ENCODE assay signal across 25 mouse cellular contexts in the genomic region with DNA sequence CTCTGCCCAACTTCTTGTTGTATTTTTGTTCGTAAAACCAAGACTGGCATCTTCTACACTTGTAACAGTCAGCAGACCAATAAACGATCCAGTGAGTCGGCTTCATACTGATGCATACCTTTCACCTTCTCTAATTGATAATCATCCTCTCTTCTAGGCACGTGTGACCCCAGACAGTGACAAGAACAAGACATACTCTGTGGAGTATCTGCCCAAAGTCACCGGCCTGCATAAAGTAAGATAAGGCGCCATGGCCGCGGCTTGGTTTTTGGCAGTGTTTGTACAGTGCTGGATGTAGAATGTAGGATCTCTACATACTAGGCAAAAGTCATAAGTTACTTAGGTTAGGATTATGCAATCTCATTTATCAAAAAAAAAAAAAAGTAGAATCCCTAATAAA.
A peak's percentile ranks its signal among the peaks of the same experiment; 100 is the strongest.
DNase-seq lines count a peak whose midpoint lies in the region; ATAC-seq and TF ChIP-seq lines count a peak whose summit lies in the region.
"Had no signal": no experiment of that assay in that cellular context is flagged by ENCODE, and none has a peak within 500 bp of the region (broad histone marks: within the 10 kb centered on the region; RNA-seq: fewer than 3 reads in every experiment).

No protein-coding gene starts in this region.

- no peak for TF ChIP-seq CTCF in G1E (IDR thresholded peaks at IDR 0.05; ENCODE audit: low read depth, low read length)
- TF ChIP-seq CTCF in intestine, postnatal 0 days (IDR thresholded peaks at IDR 0.05; ENCODE audit: low read depth) = no peak

- H3K27ac ChIP-seq in liver, embryonic 13.5 days = no peak overlapping the region
- H3K27ac ChIP-seq in intestine, postnatal 0 days (ENCODE audit: low read depth, low read length) = no peak overlapping the region
- H3K27ac ChIP-seq: embryonic facial prominence, embryonic 10.5 days; embryonic facial prominence, embryonic 12.5 days; forebrain, embryonic 13.5 days; forebrain, embryonic 15.5 days had no signal

- WGBS in liver, embryonic 13.5 days (ENCODE audit: insufficient replicate concordance) = 39% methylated on average over 8 of the region's 8 CpGs
- WGBS in intestine, postnatal 0 days = 87% methylated on average over 8 of the region's 8 CpGs

- DNase-seq in heart, adult 11 months = peak; percentile 34
- DNase-seq in heart, postnatal 4 days = no peak
- DNase-seq in liver, embryonic 13.5 days = no peak
- DNase-seq in liver = no peak
- DNase-seq in G1E (ENCODE audit: low spot score) = no peak
- DNase-seq in urinary bladder, adult 2 months (ENCODE audit: low spot score) = no peak
- DNase-seq: adrenal gland, adult 8-10 months; adrenal gland, postnatal 14 days; adrenal gland, postnatal 36 days; B cell, adult 2 months; cerebellum, adult 11-12 months; cerebellum, adult 2 months; cerebellum, adult 9-10 months; cerebellum, postnatal 10 days; cerebellum, postnatal 25 days had no signal

- H3K36me3 ChIP-seq in liver, embryonic 13.5 days = peaks cover 11% of the 10 kb centered on the region
- no peaks in the 10 kb centered on the region for H3K36me3 ChIP-seq in G1E (replicated peaks)
- peaks cover 58% of the 10 kb centered on the region for H3K36me3 ChIP-seq in intestine, postnatal 0 days (ENCODE audit: control insufficient read depth, insufficient read depth)

- H3K9me3 ChIP-seq in liver, embryonic 13.5 days (replicated peaks) = no peaks in the 10 kb centered on the region
- no peaks in the 10 kb centered on the region for H3K9me3 ChIP-seq in G1E (replicated peaks)
- H3K9me3 ChIP-seq in intestine, postnatal 0 days (ENCODE audit: control insufficient read depth) = no peaks in the 10 kb centered on the region
- H3K9me3 ChIP-seq: embryonic facial prominence, embryonic 10.5 days; embryonic facial prominence, embryonic 12.5 days; forebrain, embryonic 13.5 days; forebrain, embryonic 15.5 days had no signal

- peak; percentile 48; the same call in 1 of the 2 replicates for ATAC-seq in liver, embryonic 13.5 days (ENCODE audit: low read depth)
- peak; percentile 25 for ATAC-seq in G1E (ENCODE audit: extremely low read depth, insufficient number of reproducible peaks, low FRiP score, poor library complexity, severe bottlenecking)
- peak; percentile 32; the same call in 1 of the 2 replicates for ATAC-seq in megakaryocyte progenitor cell, adult 5-6 weeks (replicated peaks; ENCODE audit: poor library complexity)
- ATAC-seq in intestine, postnatal 0 days = no peak
- ATAC-seq: activated CD4-positive, CD25-positive, alpha-beta regulatory T cell, adult 4 months; CD4-positive, CD25-positive, alpha-beta regulatory T cell, adult 4 months; forebrain, embryonic 13.5 days; forebrain, embryonic 15.5 days; Patski had no signal

- H3K4me3 ChIP-seq in liver, embryonic 13.5 days (replicated peaks) = no peak overlapping the region
- H3K4me3 ChIP-seq in G1E (ENCODE audit: low read depth, low read length) = peak overlapping the region; percentile 59; the same call in 1 of the 2 replicates
- H3K4me3 ChIP-seq in intestine, postnatal 0 days (ENCODE audit: low read depth, low read length) = no peak overlapping the region
- H3K4me3 ChIP-seq: embryonic facial prominence, embryonic 10.5 days; embryonic facial prominence, embryonic 12.5 days; forebrain, embryonic 13.5 days; forebrain, embryonic 15.5 days had no signal

- no peaks in the 10 kb centered on the region; the same call in 1 of the 2 replicates for H3K4me1 ChIP-seq in liver, embryonic 13.5 days (replicated peaks)
- H3K4me1 ChIP-seq in G1E (ENCODE audit: insufficient read depth, low read depth, low read length) = peaks cover 82% of the 10 kb centered on the region
- no peaks in the 10 kb centered on the region for H3K4me1 ChIP-seq in intestine, postnatal 0 days (replicated peaks; ENCODE audit: control insufficient read depth, insufficient read depth, low read length)
- H3K4me1 ChIP-seq: embryonic facial prominence, embryonic 10.5 days; embryonic facial prominence, embryonic 12.5 days; forebrain, embryonic 13.5 days had no signal

- H3K27me3 ChIP-seq in liver, embryonic 13.5 days = no peaks in the 10 kb centered on the region
- H3K27me3 ChIP-seq in G1E (ENCODE audit: insufficient read depth, low read length) = no peaks in the 10 kb centered on the region; the same call in 1 of the 2 replicates
- no peaks in the 10 kb centered on the region for H3K27me3 ChIP-seq in intestine, postnatal 0 days (replicated peaks; ENCODE audit: control insufficient read depth, insufficient read depth, low read length)
- H3K27me3 ChIP-seq: CH12.LX; embryonic facial prominence, embryonic 12.5 days; forebrain, embryonic 13.5 days; forebrain, embryonic 15.5 days; Patski had no signal

- no peak overlapping the region for H3K4me2 ChIP-seq in liver, embryonic 13.5 days
- H3K4me2 ChIP-seq in intestine, postnatal 0 days (replicated peaks; ENCODE audit: low read depth) = no peak overlapping the region
- H3K4me2 ChIP-seq: embryonic facial prominence, embryonic 12.5 days; forebrain, embryonic 13.5 days; forebrain, embryonic 15.5 days had no signal

- H3K9ac ChIP-seq in liver, embryonic 13.5 days = no peak overlapping the region
- H3K9ac ChIP-seq in intestine, postnatal 0 days (ENCODE audit: low read depth, low read length) = no peak overlapping the region
- H3K9ac ChIP-seq: embryonic facial prominence, embryonic 12.5 days; forebrain, embryonic 13.5 days; forebrain, embryonic 15.5 days had no signal
